ENCODE assay signal across 8 mouse cellular contexts in the genomic region with DNA sequence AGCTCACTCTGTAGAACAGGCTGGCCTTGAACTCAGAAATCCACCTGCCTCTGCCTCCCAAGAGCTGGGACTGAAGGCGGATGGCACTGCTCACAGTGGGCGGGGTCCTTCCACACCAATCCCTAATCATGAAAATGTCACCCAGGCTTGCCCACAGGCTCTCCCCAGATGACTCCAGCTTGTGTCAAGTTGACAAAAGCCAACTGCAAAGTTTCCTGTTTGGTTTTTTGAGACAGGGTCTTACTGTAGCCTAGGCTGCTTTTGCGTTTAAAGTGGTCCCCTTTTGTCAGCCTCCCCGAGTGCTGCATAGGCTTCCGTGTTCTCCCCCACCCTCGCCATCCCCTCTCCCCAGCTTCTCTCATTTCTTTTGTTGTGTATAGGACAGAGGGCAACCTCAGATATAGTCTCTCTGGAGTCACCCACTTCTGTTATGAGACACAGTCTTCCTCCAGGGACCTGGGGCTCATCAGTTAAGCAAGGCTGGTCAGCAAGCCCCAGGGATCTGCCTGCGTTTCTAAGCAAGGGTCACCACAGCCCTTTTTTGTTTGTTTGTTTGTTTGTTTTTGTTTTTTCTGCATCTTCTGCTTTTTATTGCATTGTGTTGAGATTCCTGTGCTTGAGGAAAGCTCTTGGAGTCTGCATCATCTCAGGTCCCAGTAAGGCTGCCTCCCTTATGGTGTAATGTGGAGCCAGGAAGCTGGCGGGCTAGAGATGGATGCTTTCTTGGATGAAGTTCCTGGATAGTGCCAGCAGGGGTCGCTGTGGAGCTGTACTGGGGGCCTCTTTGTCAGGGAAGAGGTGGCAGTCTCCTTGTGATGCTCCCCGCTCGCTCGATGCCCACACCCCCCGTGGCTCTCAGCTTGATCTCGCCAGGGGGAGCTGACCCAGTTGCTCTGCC. TPM values are rescaled to one million over a fixed set of nuclear protein-coding genes. Genes with fewer than 3 reads are reported as not detected.
DNase-seq lines count a peak whose midpoint lies in the region; ATAC-seq and TF ChIP-seq lines count a peak whose summit lies in the region.

No protein-coding gene starts in this region.

- no peaks in the 10 kb centered on the region for H3K27me3 ChIP-seq in embryonic facial prominence, embryonic 13.5 days
- H3K27me3 ChIP-seq in heart, adult 2 months (ENCODE audit: control insufficient read depth, insufficient read depth, low read length): no peaks in the 10 kb centered on the region
- H3K27me3 ChIP-seq in kidney, adult 2 months (replicated peaks; ENCODE audit: control insufficient read depth, insufficient read depth, low read length): no peaks in the 10 kb centered on the region
- 0 out of 2 replicates have a peak, but pooled peaks cover 2% of the 10 kb centered on the region for H3K27me3 ChIP-seq in limb, embryonic 12.5 days
- H3K27me3 ChIP-seq in midbrain, postnatal 0 days (ENCODE audit: insufficient read depth, low read length): no peaks in the 10 kb centered on the region
- no peaks in the 10 kb centered on the region for H3K27me3 ChIP-seq in spleen, adult 2 months (ENCODE audit: control insufficient read depth, insufficient read depth, low read length)

- H3K4me2 ChIP-seq in embryonic facial prominence, embryonic 13.5 days: peak overlapping the region; percentile 58
- H3K4me2 ChIP-seq in limb, embryonic 12.5 days: peak overlapping the region; percentile 61
- H3K4me2 ChIP-seq in midbrain, postnatal 0 days (ENCODE audit: low read depth, low read length, poor library complexity, severe bottlenecking): peak overlapping the region; percentile 34; the same call in 1 of the 2 replicates

- no peak overlapping the region for H3K27ac ChIP-seq in bone marrow, adult 2 months (ENCODE audit: control insufficient read depth, insufficient read depth, low read depth, low read length, poor library complexity)
- H3K27ac ChIP-seq in embryonic facial prominence, embryonic 13.5 days: no peak overlapping the region
- H3K27ac ChIP-seq in heart, adult 2 months: peak overlapping the region; percentile 72
- H3K27ac ChIP-seq in kidney, adult 2 months (ENCODE audit: insufficient read depth, low read depth, low read length): no peak overlapping the region
- H3K27ac ChIP-seq in limb, embryonic 12.5 days: no peak overlapping the region
- peak overlapping the region; percentile 70 for H3K27ac ChIP-seq in midbrain, postnatal 0 days (ENCODE audit: low read depth, low read length)
- H3K27ac ChIP-seq in spleen, adult 2 months (ENCODE audit: insufficient read depth, low read length): no peak overlapping the region

- ATAC-seq in embryonic facial prominence, embryonic 13.5 days (ENCODE audit: insufficient number of reproducible peaks, insufficient read depth, low FRiP score, low TSS enrichment, low read depth): no peak
- peak; percentile 32; the same call in 1 of the 2 replicates for ATAC-seq in limb, embryonic 12.5 days (ENCODE audit: insufficient number of reproducible peaks, insufficient read depth, low FRiP score, low TSS enrichment, low read depth)
- peak; percentile 73 for ATAC-seq in midbrain, postnatal 0 days (ENCODE audit: low FRiP score)

- no peaks in the 10 kb centered on the region for H3K4me1 ChIP-seq in bone marrow, adult 2 months (ENCODE audit: control insufficient read depth, insufficient read depth, low read length)
- peaks cover 41% of the 10 kb centered on the region for H3K4me1 ChIP-seq in embryonic facial prominence, embryonic 13.5 days
- H3K4me1 ChIP-seq in heart, adult 2 months (ENCODE audit: control insufficient read depth, insufficient read depth, low read length): peaks cover 3% of the 10 kb centered on the region; the same call in 1 of the 2 replicates
- no peaks in the 10 kb centered on the region for H3K4me1 ChIP-seq in kidney, adult 2 months (ENCODE audit: control insufficient read depth, insufficient read depth, low read length)
- peaks cover 45% of the 10 kb centered on the region for H3K4me1 ChIP-seq in limb, embryonic 12.5 days (replicated peaks)
- H3K4me1 ChIP-seq in midbrain, postnatal 0 days (ENCODE audit: insufficient read depth, low read length): 0 out of 2 replicates have a peak, but pooled peaks cover 8% of the 10 kb centered on the region
- no peaks in the 10 kb centered on the region; the same call in 1 of the 2 replicates for H3K4me1 ChIP-seq in spleen, adult 2 months (ENCODE audit: control insufficient read depth, insufficient read depth, insufficient read length)

- WGBS in bone marrow, adult 2 months: 30% methylated on average over 14 of the region's 14 CpGs
- 37% methylated on average over 14 of the region's 14 CpGs for WGBS in embryonic facial prominence, embryonic 13.5 days
- WGBS in heart, adult 2 months: 30% methylated on average over 14 of the region's 14 CpGs
- 38% methylated on average over 14 of the region's 14 CpGs for WGBS in kidney, adult 2 months
- 37% methylated on average over 14 of the region's 14 CpGs for WGBS in limb, embryonic 12.5 days
- 39% methylated on average over 14 of the region's 14 CpGs for WGBS in midbrain, postnatal 0 days
- WGBS in spleen, adult 2 months: 35% methylated on average over 14 of the region's 14 CpGs

- no peaks in the 10 kb centered on the region for H3K9me3 ChIP-seq in embryonic facial prominence, embryonic 13.5 days
- no peaks in the 10 kb centered on the region for H3K9me3 ChIP-seq in limb, embryonic 12.5 days
- no peaks in the 10 kb centered on the region for H3K9me3 ChIP-seq in midbrain, postnatal 0 days (ENCODE audit: low read length)

- peak; percentile 66 for DNase-seq in 3134 (ENCODE audit: extremely low read depth, insufficient read length, low spot score)
- DNase-seq in heart, adult 2 months: peak; percentile 87 to 93
- peak; percentile 85 for DNase-seq in kidney, adult 2 months
- peak; percentile 88 for DNase-seq in midbrain, postnatal 0 days (ENCODE audit: low spot score)
- DNase-seq in spleen, adult 2 months (ENCODE audit: low read depth in 1 of 2, low spot score in 2 of 2): peak; percentile 42 to 72

- peak overlapping the region; percentile 40; the same call in 1 of the 2 replicates for H3K9ac ChIP-seq in embryonic facial prominence, embryonic 13.5 days
- H3K9ac ChIP-seq in heart, adult 2 months (ENCODE audit: low read depth, low read length): no peak overlapping the region
- H3K9ac ChIP-seq in limb, embryonic 12.5 days (replicated peaks): no peak overlapping the region; the same call in 1 of the 2 replicates
- H3K9ac ChIP-seq in midbrain, postnatal 0 days (replicated peaks; ENCODE audit: low read length, poor library complexity, severe bottlenecking): 0 out of 2 replicates have a peak overlapping the region, but pooled peaks have one; percentile 24

- peak; percentile 89 for TF ChIP-seq CTCF in bone marrow, adult 2 months (IDR thresholded peaks at IDR 0.05; ENCODE audit: control insufficient read depth, insufficient read depth, low read length)
- TF ChIP-seq CTCF in heart, adult 2 months (IDR thresholded peaks at IDR 0.05): peak; percentile 96
- peak; percentile 94 for TF ChIP-seq CTCF in kidney, adult 2 months (conservative IDR thresholded peaks at IDR 0.05; ENCODE audit: insufficient read depth, insufficient read length, low read depth, low read length)
- peak; percentile 98 for TF ChIP-seq CTCF in midbrain, postnatal 0 days (IDR thresholded peaks at IDR 0.05)
- TF ChIP-seq CTCF in spleen, adult 2 months (IDR thresholded peaks at IDR 0.05; ENCODE audit: extremely low read depth, insufficient read depth, insufficient read length, insufficient replicate concordance): peak; percentile 92

- peak; percentile 72; the same call in 1 of the 2 replicates for TF ChIP-seq EP300 in heart, adult 2 months (IDR thresholded peaks at IDR 0.05; ENCODE audit: insufficient read depth, low read depth, low read length)

- TF ChIP-seq POLR2A in bone marrow, adult 2 months (IDR thresholded peaks at IDR 0.05; ENCODE audit: borderline replicate concordance, control insufficient read depth, low read depth, low read length): no peak
- TF ChIP-seq POLR2A in heart, adult 2 months (IDR thresholded peaks at IDR 0.05; ENCODE audit: insufficient read depth, low read depth, low read length): no peak
- TF ChIP-seq POLR2A in kidney, adult 2 months (IDR thresholded peaks at IDR 0.05; ENCODE audit: low read depth, low read length): no peak
- TF ChIP-seq POLR2A in spleen, adult 2 months (IDR thresholded peaks at IDR 0.05; ENCODE audit: low read depth, low read length): no peak

- no peak overlapping the region for H3K4me3 ChIP-seq in bone marrow, adult 2 months (replicated peaks; ENCODE audit: control insufficient read depth, low read depth, low read length)
- peak overlapping the region; percentile 25 for H3K4me3 ChIP-seq in embryonic facial prominence, embryonic 13.5 days
- H3K4me3 ChIP-seq in heart, adult 2 months: no peak overlapping the region
- H3K4me3 ChIP-seq in kidney, adult 2 months (ENCODE audit: insufficient read depth, low read depth, low read length): no peak overlapping the region
- H3K4me3 ChIP-seq in limb, embryonic 12.5 days (replicated peaks): peak overlapping the region; percentile 18
- no peak overlapping the region for H3K4me3 ChIP-seq in midbrain, postnatal 0 days (ENCODE audit: low read depth, low read length)
- no peak overlapping the region for H3K4me3 ChIP-seq in spleen, adult 2 months (ENCODE audit: extremely low read depth, insufficient read depth, insufficient read length)

- no peaks in the 10 kb centered on the region for H3K79me2 ChIP-seq in heart, adult 2 months (replicated peaks; ENCODE audit: control insufficient read depth, insufficient read depth, low read length)

- intact Hi-C loops in heart, adult 2 months (cut with DNase I): loop anchor here (1.0 to 5.0 kb wide), 3 partner anchors 28 to 414 kb away; no protein-coding TSS in a partner anchor

- no peaks in the 10 kb centered on the region for H3K36me3 ChIP-seq in embryonic facial prominence, embryonic 13.5 days
- no peaks in the 10 kb centered on the region for H3K36me3 ChIP-seq in heart, adult 2 months (ENCODE audit: control insufficient read depth, insufficient read depth, low read length)
- no peaks in the 10 kb centered on the region for H3K36me3 ChIP-seq in kidney, adult 2 months (ENCODE audit: control insufficient read depth, insufficient read depth, low read length)
- H3K36me3 ChIP-seq in limb, embryonic 12.5 days: no peaks in the 10 kb centered on the region
- H3K36me3 ChIP-seq in midbrain, postnatal 0 days (ENCODE audit: insufficient read depth, low read length): 0 out of 2 replicates have a peak, but pooled peaks cover 3% of the 10 kb centered on the region
- H3K36me3 ChIP-seq in spleen, adult 2 months (ENCODE audit: control insufficient read depth, insufficient read depth, low read length): no peaks in the 10 kb centered on the region

RNA-seq across cellular contexts. Expression of gene Prcd, which starts 10.4 kb away (rescaled TPM):
- polyA plus RNA-seq in bone marrow, adult 2 months (2011; ENCODE audit: insufficient read depth, insufficient read length, low replicate concordance, missing spikeins): not detected in 2 replicates
- 0.69 and 0.80 TPM in 2 replicates for polyA plus RNA-seq in embryonic facial prominence, embryonic 13.5 days (2015; fragmentation: Nextera tagmentation; extraction: Ambion mirVana)
- total RNA-seq in heart, adult 2 months (2021): 1 to 10 TPM; 1.1 to 1.3 TPM
- polyA plus RNA-seq in heart, adult 2 months (2012; rRNA removed): 0.76 and 1.1 TPM in 2 replicates
- polyA plus RNA-seq in kidney, adult 2 months (2012; rRNA removed): 0.44 and 0.52 TPM in 2 replicates
- polyA plus RNA-seq in limb, embryonic 12.5 days (2016; fragmentation: Nextera tagmentation; extraction: Ambion mirVana): 0.45 and 0.63 TPM in 2 replicates
- total RNA-seq in midbrain, postnatal 0 days (2014; rRNA removed): 3.7 TPM in 1 of 2 replicates, not detected in the other
- 4.8 and 6.0 TPM in 2 replicates for polyA plus RNA-seq in midbrain, postnatal 0 days (2015; fragmentation: Nextera tagmentation; extraction: Ambion mirVana)
- polyA plus RNA-seq in spleen, adult 2 months (2012; rRNA removed): 0.35 and 0.72 TPM in 2 replicates

RNA-seq across cellular contexts. Expression of gene Cygb, which starts 11.2 kb away (rescaled TPM):
- polyA plus RNA-seq in bone marrow, adult 2 months (2011; ENCODE audit: insufficient read depth, insufficient read length, low replicate concordance, missing spikeins): 2.6 and 3.4 TPM in 2 replicates
- 7.1 and 7.9 TPM in 2 replicates for polyA plus RNA-seq in embryonic facial prominence, embryonic 13.5 days (2015; fragmentation: Nextera tagmentation; extraction: Ambion mirVana)
- 10 to 100 TPM; 42.5 to 50.3 TPM for total RNA-seq in heart, adult 2 months (2021)
- 55.0 and 66.1 TPM in 2 replicates for polyA plus RNA-seq in heart, adult 2 months (2012; rRNA removed)
- 16.2 and 21.0 TPM in 2 replicates for polyA plus RNA-seq in kidney, adult 2 months (2012; rRNA removed)
- 3.1 and 3.6 TPM in 2 replicates for polyA plus RNA-seq in limb, embryonic 12.5 days (2016; fragmentation: Nextera tagmentation; extraction: Ambion mirVana)
- total RNA-seq in midbrain, postnatal 0 days (2014; rRNA removed): 38.7 and 44.2 TPM in 2 replicates
- 40.5 and 43.5 TPM in 2 replicates for polyA plus RNA-seq in midbrain, postnatal 0 days (2015; fragmentation: Nextera tagmentation; extraction: Ambion mirVana)
- polyA plus RNA-seq in spleen, adult 2 months (2012; rRNA removed): 10.0 and 14.2 TPM in 2 replicates

RNA-seq across cellular contexts. Expression of gene Rhbdf2, which starts 16.1 kb away (rescaled TPM):
- 20.9 and 51.1 TPM in 2 replicates for polyA plus RNA-seq in bone marrow, adult 2 months (2011; ENCODE audit: insufficient read depth, insufficient read length, low replicate concordance, missing spikeins)
- 4.2 and 4.3 TPM in 2 replicates for polyA plus RNA-seq in embryonic facial prominence, embryonic 13.5 days (2015; fragmentation: Nextera tagmentation; extraction: Ambion mirVana)
- total RNA-seq in heart, adult 2 months (2021): 10 to 100 TPM; 10.8 to 11.2 TPM
- polyA plus RNA-seq in heart, adult 2 months (2012; rRNA removed): 19.2 and 22.3 TPM in 2 replicates
- 18.0 and 19.1 TPM in 2 replicates for polyA plus RNA-seq in kidney, adult 2 months (2012; rRNA removed)
- polyA plus RNA-seq in limb, embryonic 12.5 days (2016; fragmentation: Nextera tagmentation; extraction: Ambion mirVana): 4.1 and 5.1 TPM in 2 replicates
- 3.4 and 4.5 TPM in 2 replicates for total RNA-seq in midbrain, postnatal 0 days (2014; rRNA removed)
- polyA plus RNA-seq in midbrain, postnatal 0 days (2015; fragmentation: Nextera tagmentation; extraction: Ambion mirVana): 1.0 TPM in 2 replicates
- 84.5 and 91.2 TPM in 2 replicates for polyA plus RNA-seq in spleen, adult 2 months (2012; rRNA removed)

RNA-seq across cellular contexts. Expression of gene Aanat, which starts 56.7 kb away (rescaled TPM):
- polyA plus RNA-seq in bone marrow, adult 2 months (2011; ENCODE audit: insufficient read depth, insufficient read length, low replicate concordance, missing spikeins): not detected in 2 replicates
- polyA plus RNA-seq in embryonic facial prominence, embryonic 13.5 days (2015; fragmentation: Nextera tagmentation; extraction: Ambion mirVana): not detected in 2 replicates
- not detected for total RNA-seq in heart, adult 2 months (2021)
- polyA plus RNA-seq in heart, adult 2 months (2012; rRNA removed): not detected in 2 replicates
- polyA plus RNA-seq in kidney, adult 2 months (2012; rRNA removed): not detected in 2 replicates
- not detected in 2 replicates for polyA plus RNA-seq in limb, embryonic 12.5 days (2016; fragmentation: Nextera tagmentation; extraction: Ambion mirVana)
- 0.52 and 0.82 TPM in 2 replicates for total RNA-seq in midbrain, postnatal 0 days (2014; rRNA removed)
- 0.90 and 0.94 TPM in 2 replicates for polyA plus RNA-seq in midbrain, postnatal 0 days (2015; fragmentation: Nextera tagmentation; extraction: Ambion mirVana)
- not detected in 2 replicates for polyA plus RNA-seq in spleen, adult 2 months (2012; rRNA removed)

Comparison
In these comparisons a context has a peak if more than half of its experiments do, and no peak if none do; other contexts are left out.
1. H3K27ac ChIP-seq: peak in heart, adult 2 months (single experiment) and midbrain, postnatal 0 days (single experiment); none in bone marrow, adult 2 months (single experiment), embryonic facial prominence, embryonic 13.5 days (single experiment), kidney, adult 2 months (single experiment), limb, embryonic 12.5 days (single experiment) and spleen, adult 2 months (single experiment).
2. H3K4me3 ChIP-seq: peak in embryonic facial prominence, embryonic 13.5 days (single experiment) and limb, embryonic 12.5 days (single experiment); none in bone marrow, adult 2 months (single experiment), heart, adult 2 months (single experiment), kidney, adult 2 months (single experiment), midbrain, postnatal 0 days (single experiment) and spleen, adult 2 months (single experiment).
3. H3K9ac ChIP-seq: peak in embryonic facial prominence, embryonic 13.5 days (single experiment) and midbrain, postnatal 0 days (single experiment); none in heart, adult 2 months (single experiment) and limb, embryonic 12.5 days (single experiment).
4. Peak in every context shown above with its lines, with median percentiles within 50 percentile points of each other: DNase-seq, CTCF ChIP-seq and H3K4me2 ChIP-seq.